Mouse (Mus musculus) cortical plate, adult 2 months (tissue): ENCODE measurements at regions not wholly inside any gene's neighbourhood (a gene's known extent, or its start where the extent isn't known, plus 50 kb on each side); places are given as distances from the start of the nearest gene placed in this dataset.

Source experiments
- CTCF ChIP-seq: fragments of 200-500 bp; IDR thresholded peaks from 2 replicates; pipeline ENCODE4 v1.5.1; 2011; ENCODE audit warnings: mild to moderate bottlenecking, control low read depth, low read length; ENCODE audit not compliant: insufficient read depth; ENCODE audit errors: extremely low read depth
- POLR2A ChIP-seq: fragments of 200-500 bp; IDR thresholded peaks from 2 replicates; pipeline ENCODE4 v1.6.1; 2011; ENCODE audit warnings: mild to moderate bottlenecking, low read length, control low read depth; ENCODE audit not compliant: insufficient read depth; ENCODE audit errors: extremely low read depth

DNA sequence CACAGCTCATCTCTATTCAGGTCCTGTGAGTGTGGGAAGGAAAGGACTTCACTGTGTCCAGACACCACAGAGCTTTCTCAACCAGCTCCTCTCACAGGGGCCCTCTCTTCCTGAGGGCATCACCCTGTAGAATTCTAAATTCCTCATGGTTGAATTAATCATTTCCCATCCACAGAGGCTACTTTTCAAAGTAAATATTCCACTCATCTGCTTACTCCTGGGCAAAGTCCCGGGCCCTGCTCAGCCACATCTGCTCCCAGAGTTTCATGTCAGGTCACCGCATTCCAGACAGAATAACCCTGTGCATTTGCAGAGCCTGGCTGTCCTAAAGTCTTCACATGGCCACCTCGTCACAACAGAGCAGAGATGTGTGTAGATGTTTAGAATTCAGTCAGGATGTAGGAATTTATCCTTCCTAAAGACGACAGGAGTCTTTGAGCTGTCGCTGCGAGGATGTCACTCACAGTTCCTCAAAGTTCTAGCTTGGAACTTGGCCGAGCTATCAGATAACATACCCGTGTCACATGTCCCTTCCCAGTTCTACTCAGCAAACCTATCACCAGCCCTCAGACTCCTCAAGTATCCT lies 159.8 kb upstream of the Gmds start:
- TF ChIP-seq CTCF (no peak), POLR2A (no peak)
